Mouse (Mus musculus): Measurements from ENCODE around the gene Wdhd1. TPM values are rescaled to one million over a fixed set of nuclear protein-coding genes. Genes with fewer than 3 reads are reported as not detected.
"Not testable (repeated sequence)": the region's sequence is repeated elsewhere in the genome, so short reads cannot be mapped to it uniquely, and the experiment has no call there.

Wdhd1 gene
- 22.0 and 26.7 TPM in 2 replicates for polyA plus RNA-seq (2014; fragmentation: Nextera tagmentation; extraction: Ambion mirVana)

DNA sequence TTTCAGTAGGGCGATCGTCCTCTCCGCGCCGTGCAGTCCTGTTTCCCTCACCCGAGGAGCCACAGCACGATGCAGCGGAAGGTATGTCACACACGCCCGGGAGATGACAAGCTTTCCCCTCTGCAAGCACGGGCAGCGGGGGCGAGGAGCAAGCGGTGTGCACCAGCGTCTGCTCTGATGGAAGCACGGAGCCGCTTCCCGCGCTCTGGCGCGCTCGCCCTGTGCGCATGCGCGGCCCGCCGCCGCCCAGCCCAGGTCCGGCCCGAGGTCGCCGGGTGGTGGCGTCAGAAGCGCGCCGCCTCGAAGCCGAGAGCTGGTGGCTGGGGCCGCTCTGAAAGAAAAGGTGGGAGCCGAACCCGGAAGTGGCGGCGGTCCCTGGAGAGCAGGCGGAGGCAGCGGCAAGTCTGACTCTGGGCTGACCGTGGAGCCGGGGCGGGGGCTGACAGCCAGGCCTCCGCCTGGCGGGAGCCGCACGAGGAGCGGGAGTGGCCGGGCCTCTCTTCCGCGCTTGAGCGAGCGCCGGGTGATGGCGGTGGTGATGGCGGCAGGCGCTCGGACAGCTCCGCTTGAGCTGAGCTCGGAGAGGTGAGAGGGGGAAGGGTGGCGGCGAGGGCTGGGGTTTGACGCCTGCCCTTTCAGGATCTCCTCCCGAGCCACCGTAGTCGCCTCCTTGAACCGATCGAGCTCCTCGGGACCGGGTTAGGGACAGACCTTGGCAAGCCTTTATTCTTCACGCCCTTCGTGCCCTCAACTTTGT is at the start of gene Wdhd1, which contains the start of gene Socs4:
TSS of gene Wdhd1 (minus strand) at position 221 of the 757 bp plus-strand sequence.
TSS of gene Socs4 (plus strand) at position 295 of the 757 bp plus-strand sequence.
- WGBS, result under 1% methylated on average over 51 of the region's 77 CpGs
- Histone ChIP-seq H3K36me3 (ENCODE audit: control insufficient read depth, insufficient read depth, low read length) (peaks cover 16% of the 10 kb centered on the region), H3K4me3 (ENCODE audit: low read depth, low read length) (peak within 1 kb of the TSS; percentile 90), H3K27ac (replicated peaks; ENCODE audit: low read depth, low read length) (peak within 1 kb of the TSS; percentile 96), H3K9me3 (ENCODE audit: control insufficient read depth, low read length) (no peaks in the 10 kb centered on the region), H3K4me2 (ENCODE audit: low read depth, low read length) (peak within 1 kb of the TSS; percentile 72), H3K27me3 (replicated peaks; ENCODE audit: control insufficient read depth, insufficient read depth, low read length) (no peaks in the 10 kb centered on the region), H3K9ac (ENCODE audit: low read depth, low read length) (peak within 1 kb of the TSS; percentile 92), H3K4me1 (ENCODE audit: control insufficient read depth, insufficient read depth, low read length) (peaks cover 17% of the 10 kb centered on the region)
- ATAC-seq (ENCODE audit: low read depth) (peak; percentile 99), DNase-seq (ENCODE audit: low spot score) (peak; percentile 95)

DNA sequence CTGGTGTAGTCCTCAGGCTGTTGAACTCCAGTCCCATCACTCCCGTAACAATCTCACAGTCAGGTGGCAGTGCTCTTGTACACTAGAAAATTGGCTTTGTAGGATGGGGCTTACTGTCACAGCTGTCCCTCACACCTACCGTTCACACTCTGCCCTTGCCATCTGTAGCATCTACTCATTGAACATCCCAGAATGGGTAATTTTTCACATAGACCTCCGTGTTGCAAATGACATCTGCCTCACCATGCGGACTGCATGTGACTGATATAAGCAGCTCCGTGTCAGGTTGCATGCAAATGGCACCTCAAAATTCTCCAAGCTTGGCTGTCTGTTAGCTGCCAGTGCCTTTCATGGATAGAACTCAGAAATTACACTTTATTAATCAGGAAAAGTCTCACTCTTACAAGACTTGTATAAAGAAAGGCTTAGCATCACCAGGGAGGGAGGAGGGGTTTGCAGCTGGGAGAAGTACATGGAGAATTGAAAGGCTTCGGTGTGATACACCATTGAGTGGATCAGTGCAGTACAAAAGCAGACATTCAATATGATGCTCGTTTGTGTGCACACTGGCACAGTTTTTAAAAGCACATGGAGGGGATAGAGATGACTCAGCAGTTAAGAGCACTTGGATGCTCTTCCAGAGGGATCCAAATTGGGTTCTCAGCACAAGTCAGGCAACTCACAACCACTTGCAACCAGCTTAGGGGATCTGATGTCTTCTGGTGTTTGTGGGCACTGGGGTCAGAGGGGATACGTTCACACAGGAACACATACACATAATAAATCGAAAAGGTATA is 49.5 kb upstream of the Wdhd1 start:
- no peak for ATAC-seq (ENCODE audit: low read depth)
- WGBS, result 85% methylated on average over 9 of the region's 9 CpGs
- Histone ChIP-seq H3K36me3 (ENCODE audit: control insufficient read depth, insufficient read depth, low read length) (peaks cover 19% of the 10 kb centered on the region; the same call in 1 of the 2 replicates), H3K27me3 (replicated peaks; ENCODE audit: control insufficient read depth, insufficient read depth, low read length) (no peaks in the 10 kb centered on the region), H3K9me3 (ENCODE audit: control insufficient read depth, low read length) (no peaks in the 10 kb centered on the region), H3K9ac (ENCODE audit: low read depth, low read length) (no peak overlapping the region), H3K4me1 (ENCODE audit: control insufficient read depth, insufficient read depth, low read length) (no peaks in the 10 kb centered on the region), H3K4me3 (ENCODE audit: low read depth, low read length) (no peak overlapping the region), H3K27ac (replicated peaks; ENCODE audit: low read depth, low read length) (no peak overlapping the region), H3K4me2 (ENCODE audit: low read depth, low read length) (no peak overlapping the region)
- DNase-seq (ENCODE audit: low spot score), result no peak

DNA sequence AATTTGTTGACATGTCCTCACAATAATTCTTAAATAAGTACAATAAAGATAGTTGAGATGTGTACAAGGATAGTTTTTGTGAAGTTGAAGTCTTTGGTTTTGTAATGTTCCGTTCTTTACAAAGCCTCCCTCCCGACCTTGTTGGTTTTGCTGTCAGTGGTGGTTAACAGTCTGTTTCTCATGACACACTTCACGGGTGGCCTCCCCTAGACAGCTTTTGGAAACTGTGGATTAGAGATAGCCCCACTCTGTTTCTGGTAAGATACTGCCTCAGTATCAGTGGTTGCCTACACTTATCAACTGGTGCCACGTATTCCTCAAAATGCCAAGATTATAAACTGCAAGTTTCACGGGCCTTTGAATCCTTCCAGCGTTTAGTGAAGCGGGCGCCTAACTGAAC is 44.9 kb upstream of the Wdhd1 start:
- peaks cover 52% of the 10 kb centered on the region for H3K36me3 ChIP-seq (ENCODE audit: control insufficient read depth, insufficient read depth, low read length)
- H3K4me3 ChIP-seq (ENCODE audit: low read depth, low read length); DNase-seq (ENCODE audit: low spot score); H3K27ac ChIP-seq (replicated peaks; ENCODE audit: low read depth, low read length); H3K27me3 ChIP-seq (replicated peaks; ENCODE audit: control insufficient read depth, insufficient read depth, low read length); H3K9me3 ChIP-seq (ENCODE audit: control insufficient read depth, low read length); H3K9ac ChIP-seq (ENCODE audit: low read depth, low read length); ATAC-seq (ENCODE audit: low read depth); H3K4me2 ChIP-seq (ENCODE audit: low read depth, low read length); H3K4me1 ChIP-seq (ENCODE audit: control insufficient read depth, insufficient read depth, low read length): not testable (repeated sequence)
- WGBS, result 94% methylated on average over 5 of the region's 8 CpGs

DNA sequence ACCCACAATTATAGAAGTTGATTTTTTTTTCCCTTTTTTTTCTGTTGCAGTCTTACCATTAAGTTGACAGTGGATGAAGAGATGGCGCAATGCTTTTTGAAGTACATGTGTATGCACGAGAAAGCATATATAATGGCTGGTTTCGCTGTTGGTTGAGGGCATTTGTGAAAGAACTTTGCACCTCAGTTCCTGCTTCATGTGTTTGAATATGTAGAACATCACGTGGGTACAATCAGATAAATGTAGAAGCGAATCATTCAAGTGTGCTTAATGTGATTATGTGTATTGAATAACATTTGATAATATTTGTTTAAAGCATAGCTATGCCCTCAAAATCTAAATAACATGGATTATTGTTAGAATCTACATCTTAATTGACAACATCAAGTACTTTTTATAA is 42.7 kb upstream of the Wdhd1 start:
- WGBS, result 90% methylated on average over 5 of the region's 5 CpGs
- H3K36me3 ChIP-seq (ENCODE audit: control insufficient read depth, insufficient read depth, low read length), result peaks cover 56% of the 10 kb centered on the region
- no peak overlapping the region for H3K4me3 ChIP-seq (ENCODE audit: low read depth, low read length)
- no peaks in the 10 kb centered on the region for H3K27me3 ChIP-seq (replicated peaks; ENCODE audit: control insufficient read depth, insufficient read depth, low read length)
- DNase-seq (ENCODE audit: low spot score) (no peak), ATAC-seq (ENCODE audit: low read depth) (no peak)
- H3K9me3 ChIP-seq (ENCODE audit: control insufficient read depth, low read length), result no peaks in the 10 kb centered on the region
- no peak overlapping the region for H3K9ac ChIP-seq (ENCODE audit: low read depth, low read length)
- no peaks in the 10 kb centered on the region for H3K4me1 ChIP-seq (ENCODE audit: control insufficient read depth, insufficient read depth, low read length)
- H3K27ac ChIP-seq (replicated peaks; ENCODE audit: low read depth, low read length), result no peak overlapping the region
- no peak overlapping the region for H3K4me2 ChIP-seq (ENCODE audit: low read depth, low read length)

DNA sequence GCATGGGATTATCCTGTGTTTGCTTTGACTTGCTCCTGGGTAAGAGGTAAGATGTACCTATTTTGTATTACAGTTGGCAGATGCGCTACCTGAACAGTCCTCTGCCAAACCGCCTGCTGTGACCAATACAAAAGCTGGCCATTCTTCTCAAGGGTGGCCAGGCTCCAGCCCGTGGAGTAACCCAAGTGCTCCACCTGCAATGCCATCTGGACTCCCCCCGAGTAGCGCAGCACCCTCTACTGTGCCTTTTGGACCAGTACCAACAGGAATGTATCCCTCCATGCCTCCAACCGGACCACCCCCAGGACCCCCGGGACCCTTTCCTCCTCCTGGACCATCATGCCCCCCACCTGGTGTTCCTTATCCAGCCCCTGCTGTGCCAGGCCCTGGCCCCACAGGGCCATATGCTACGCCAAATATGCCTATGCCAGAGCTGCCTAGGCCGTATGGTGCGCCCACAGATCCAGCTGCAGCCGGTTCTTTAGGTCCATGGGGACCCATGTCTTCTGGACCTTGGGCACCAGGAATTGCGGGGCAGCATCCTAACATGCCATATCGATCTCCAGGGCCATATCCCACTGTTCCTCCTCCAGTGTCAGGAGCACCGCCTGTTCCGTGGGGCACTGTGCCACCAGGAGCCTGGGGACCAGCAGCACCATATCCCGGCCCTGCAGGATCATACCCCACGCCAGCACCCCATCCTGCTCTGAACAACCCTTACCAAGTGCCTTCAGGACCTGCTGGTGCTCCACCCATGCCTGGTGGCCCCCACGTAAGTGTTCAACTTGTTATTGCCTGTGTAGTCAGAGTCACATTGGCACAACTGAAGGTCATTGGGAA is 33.9 kb upstream of the Wdhd1 start:
- no peaks in the 10 kb centered on the region for H3K27me3 ChIP-seq (replicated peaks; ENCODE audit: control insufficient read depth, insufficient read depth, low read length)
- H3K36me3 ChIP-seq (ENCODE audit: control insufficient read depth, insufficient read depth, low read length), result peaks cover 72% of the 10 kb centered on the region
- H3K4me3 ChIP-seq (ENCODE audit: low read depth, low read length), result no peak overlapping the region
- 92% methylated on average over 18 of the region's 18 CpGs for WGBS
- ATAC-seq (ENCODE audit: low read depth) (no peak), DNase-seq (ENCODE audit: low spot score) (no peak)
- H3K4me1 ChIP-seq (ENCODE audit: control insufficient read depth, insufficient read depth, low read length), result no peaks in the 10 kb centered on the region
- no peak overlapping the region for H3K9ac ChIP-seq (ENCODE audit: low read depth, low read length)
- H3K4me2 ChIP-seq (ENCODE audit: low read depth, low read length), result no peak overlapping the region
- no peak overlapping the region for H3K27ac ChIP-seq (replicated peaks; ENCODE audit: low read depth, low read length)
- H3K9me3 ChIP-seq (ENCODE audit: control insufficient read depth, low read length), result no peaks in the 10 kb centered on the region

DNA sequence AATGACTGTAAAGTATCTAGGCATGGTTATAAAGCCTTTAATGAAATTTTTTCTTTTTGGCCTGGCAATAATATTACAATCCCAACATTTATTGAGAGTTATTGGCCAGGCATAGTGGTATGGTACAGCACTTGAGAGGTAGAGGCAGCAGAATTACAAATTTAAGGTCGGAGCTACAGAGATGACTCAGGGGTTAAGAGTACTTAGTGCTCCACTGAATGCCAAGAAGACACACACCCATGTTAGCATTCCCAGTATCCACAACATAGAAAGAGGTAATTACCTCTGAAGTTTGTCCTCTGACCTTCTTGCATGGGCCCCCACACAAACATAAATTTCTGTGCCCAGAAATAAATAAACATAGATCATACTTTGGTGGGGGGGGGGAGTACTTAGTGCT is 32.4 kb upstream of the Wdhd1 start:
- ATAC-seq (ENCODE audit: low read depth) (no peak), DNase-seq (ENCODE audit: low spot score) (no peak)
- Histone ChIP-seq H3K27me3 (replicated peaks; ENCODE audit: control insufficient read depth, insufficient read depth, low read length) (no peaks in the 10 kb centered on the region), H3K4me1 (ENCODE audit: control insufficient read depth, insufficient read depth, low read length) (no peaks in the 10 kb centered on the region), H3K27ac (replicated peaks; ENCODE audit: low read depth, low read length) (no peak overlapping the region), H3K36me3 (ENCODE audit: control insufficient read depth, insufficient read depth, low read length) (peaks cover 65% of the 10 kb centered on the region), H3K9me3 (ENCODE audit: control insufficient read depth, low read length) (no peaks in the 10 kb centered on the region), H3K4me3 (ENCODE audit: low read depth, low read length) (no peak overlapping the region), H3K9ac (ENCODE audit: low read depth, low read length) (no peak overlapping the region), H3K4me2 (ENCODE audit: low read depth, low read length) (no peak overlapping the region)
- WGBS, result 78% methylated on average over 1 of the region's 1 CpGs

DNA sequence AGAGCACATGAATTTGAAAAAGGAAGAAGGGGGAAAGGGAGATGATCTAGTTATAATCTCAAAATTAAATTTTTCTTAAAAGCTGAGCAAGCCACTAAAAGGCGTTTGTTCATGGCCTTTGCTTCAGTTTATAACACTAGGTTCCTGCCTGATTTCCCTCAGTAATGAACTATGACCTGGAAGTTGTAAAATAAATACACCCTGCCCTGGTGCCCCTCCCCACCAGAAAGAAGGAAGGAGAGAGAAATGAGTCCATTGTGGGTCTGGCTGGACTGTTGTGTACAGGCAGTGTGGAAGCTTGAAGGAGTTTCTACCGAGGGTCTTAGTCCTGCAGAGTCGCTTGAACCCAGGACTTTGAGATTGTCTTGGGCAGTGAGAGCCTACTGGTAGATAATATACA is 31.0 kb upstream of the Wdhd1 start:
- Histone ChIP-seq H3K9ac (ENCODE audit: low read depth, low read length) (no peak overlapping the region), H3K4me2 (ENCODE audit: low read depth, low read length) (no peak overlapping the region), H3K27ac (replicated peaks; ENCODE audit: low read depth, low read length) (no peak overlapping the region), H3K36me3 (ENCODE audit: control insufficient read depth, insufficient read depth, low read length) (peaks cover 58% of the 10 kb centered on the region), H3K9me3 (ENCODE audit: control insufficient read depth, low read length) (no peaks in the 10 kb centered on the region), H3K4me1 (ENCODE audit: control insufficient read depth, insufficient read depth, low read length) (no peaks in the 10 kb centered on the region), H3K27me3 (replicated peaks; ENCODE audit: control insufficient read depth, insufficient read depth, low read length) (no peaks in the 10 kb centered on the region), H3K4me3 (ENCODE audit: low read depth, low read length) (no peak overlapping the region)
- WGBS, result 84% methylated on average over 3 of the region's 3 CpGs
- no peak for ATAC-seq (ENCODE audit: low read depth)
- DNase-seq (ENCODE audit: low spot score), result no peak

DNA sequence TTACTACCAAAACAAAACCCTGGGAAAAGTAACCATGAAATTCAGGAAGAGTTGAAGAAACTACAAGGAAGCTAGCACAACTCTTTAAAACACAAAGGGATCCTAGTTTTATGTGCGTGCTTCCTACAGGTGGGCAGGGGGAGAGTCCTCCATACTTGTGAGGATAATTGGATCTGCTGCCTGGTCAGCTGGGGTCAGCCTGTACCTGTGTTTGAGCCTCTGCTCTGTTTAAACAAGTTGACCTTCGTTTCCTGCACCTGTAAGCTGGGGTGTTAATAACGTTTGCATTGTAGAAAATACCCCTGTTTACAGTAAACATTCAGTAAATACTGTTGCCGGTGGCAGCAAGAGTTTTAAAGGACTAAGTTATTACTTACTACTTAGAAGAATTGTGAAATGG is 29.3 kb upstream of the Wdhd1 start:
- H3K9me3 ChIP-seq (ENCODE audit: control insufficient read depth, low read length), result no peaks in the 10 kb centered on the region
- no peak overlapping the region for H3K4me2 ChIP-seq (ENCODE audit: low read depth, low read length)
- DNase-seq (ENCODE audit: low spot score) (no peak), ATAC-seq (ENCODE audit: low read depth) (no peak)
- H3K4me1 ChIP-seq (ENCODE audit: control insufficient read depth, insufficient read depth, low read length), result no peaks in the 10 kb centered on the region
- H3K27me3 ChIP-seq (replicated peaks; ENCODE audit: control insufficient read depth, insufficient read depth, low read length), result no peaks in the 10 kb centered on the region
- peaks cover 44% of the 10 kb centered on the region for H3K36me3 ChIP-seq (ENCODE audit: control insufficient read depth, insufficient read depth, low read length)
- 74% methylated on average over 4 of the region's 4 CpGs for WGBS
- H3K9ac ChIP-seq (ENCODE audit: low read depth, low read length), result no peak overlapping the region
- no peak overlapping the region for H3K4me3 ChIP-seq (ENCODE audit: low read depth, low read length)
- no peak overlapping the region for H3K27ac ChIP-seq (replicated peaks; ENCODE audit: low read depth, low read length)

Data from embryonic facial prominence, embryonic 14.5 days (tissue).